Mouse (Mus musculus): ENCODE measurements around the gene Aloxe3. TPM values are rescaled to one million over a fixed set of nuclear protein-coding genes. Genes with fewer than 3 reads are reported as not detected.

Gene Aloxe3
- total and polyA plus RNA-seq, 3 experiments: 0.13 TPM; not detected in 2

DNA sequence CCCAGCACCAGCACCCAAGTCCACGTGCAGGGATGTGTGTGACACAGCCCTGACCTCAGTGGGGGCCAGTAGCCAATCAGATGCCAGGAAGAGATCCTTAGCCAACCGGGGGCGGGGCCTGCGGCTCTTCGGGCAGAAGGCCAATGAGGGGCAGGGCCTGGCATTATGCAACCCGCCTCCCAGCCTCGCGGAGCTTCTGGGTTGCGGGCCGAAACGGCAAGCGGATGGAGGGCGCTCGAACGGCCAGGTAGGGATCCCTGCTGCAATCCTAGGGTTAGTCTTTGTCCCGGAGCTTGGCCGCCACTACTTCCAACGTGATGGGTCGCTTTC is 27.0 kb upstream of the Aloxe3 start (continued):
- TF ChIP-seq MYC (IDR thresholded peaks at IDR 0.05; ENCODE audit: low read depth, low read length): peak; percentile 92

- H3K27me3 ChIP-seq (ENCODE audit: control insufficient read depth in 1 of 2, insufficient read depth in 2 of 2, low read length in 2 of 2): no peaks in the 10 kb centered on the region
- peak overlapping the region; percentile 63 to 86 for H3K4me3 ChIP-seq (ENCODE audit: control insufficient read depth in 1 of 2, insufficient read depth in 1 of 2, low read depth in 2 of 2, low read length in 2 of 2)
- H3K27ac ChIP-seq (ENCODE audit: control insufficient read depth, low read depth, low read length): peak overlapping the region; percentile 70
- H3K79me2 ChIP-seq (ENCODE audit: control insufficient read depth, insufficient read depth, low read length, poor library complexity): peaks cover 17% of the 10 kb centered on the region
- no peak for DNase-seq (ENCODE audit: low read depth, low spot score)
- peak overlapping the region; percentile 68 for H3K9ac ChIP-seq (ENCODE audit: control insufficient read depth, low read depth, low read length, poor library complexity, severe bottlenecking)
- peaks cover 0 to 12% of the 10 kb centered on the region in 2 experiments; a peak in 2 of 4 replicates for H3K36me3 ChIP-seq (ENCODE audit: control insufficient read depth in 1 of 2, insufficient read depth in 2 of 2, low read length in 2 of 2)
- H3K9me3 ChIP-seq (replicated peaks; ENCODE audit: insufficient read depth, low read length): no peaks in the 10 kb centered on the region
- peaks cover 17 to 21% of the 10 kb centered on the region in 2 experiments for H3K4me1 ChIP-seq (ENCODE audit: control insufficient read depth in 1 of 2, insufficient read depth in 2 of 2, low read length in 2 of 2)
- no peak for TF ChIP-seq POLR2AphosphoS5 (IDR thresholded peaks at IDR 0.05; ENCODE audit: borderline replicate concordance, low read depth, low read length)
- no peak for TF ChIP-seq MEF2A (IDR thresholded peaks at IDR 0.05; ENCODE audit: extremely low read depth, insufficient replicate concordance, low read depth, low read length, poor library complexity, severe bottlenecking)
- no peak for TF ChIP-seq ZNF384 (IDR thresholded peaks at IDR 0.05; ENCODE audit: low read depth, low read length)
- no peak for TF ChIP-seq ZC3H11A (IDR thresholded peaks at IDR 0.05; ENCODE audit: low read depth, low read length)
- no peak for TF ChIP-seq CHD2 (IDR thresholded peaks at IDR 0.05; ENCODE audit: low read length)
- TF ChIP-seq POLR2A (IDR thresholded peaks at IDR 0.05; ENCODE audit: control insufficient read depth in 1 of 2, insufficient read depth in 1 of 2, low read depth in 1 of 2, low read length in 2 of 2, poor library complexity in 1 of 2): no peak
- TF ChIP-seq RAD21 (IDR thresholded peaks at IDR 0.05; ENCODE audit: low read depth, low read length): no peak
- TF ChIP-seq GATA1 (IDR thresholded peaks at IDR 0.05; ENCODE audit: low read depth, low read length): no peak
- peak; percentile 88; the same call in 1 of the 2 replicates for TF ChIP-seq CHD1 (IDR thresholded peaks at IDR 0.05; ENCODE audit: low read depth, low read length)
- peak; percentile 44; the same call in 1 of the 2 replicates for TF ChIP-seq MAX (IDR thresholded peaks at IDR 0.05; ENCODE audit: low read length)
- TF ChIP-seq ETS1 (IDR thresholded peaks at IDR 0.05; ENCODE audit: low read depth, low read length): peak; percentile 28; the same call in 1 of the 2 replicates
- TF ChIP-seq TBP (IDR thresholded peaks at IDR 0.05; ENCODE audit: low read depth, low read length): no peak
- TF ChIP-seq JUND (IDR thresholded peaks at IDR 0.05; ENCODE audit: low read depth, low read length): no peak
- no peak for TF ChIP-seq KAT2A (conservative IDR thresholded peaks at IDR 0.05; ENCODE audit: low read depth, low read length)
- TF ChIP-seq GABPA (IDR thresholded peaks at IDR 0.05; ENCODE audit: low read depth, low read length): no peak
- 0 out of 4 replicates have a peak, but pooled peaks have one; percentile 11 to 16 for TF ChIP-seq EP300 (IDR thresholded peaks at IDR 0.05; ENCODE audit: low read depth in 1 of 2, low read length in 2 of 2)
- no peak for TF ChIP-seq TAL1 (IDR thresholded peaks at IDR 0.05; ENCODE audit: low read length)
- TF ChIP-seq CTCF (IDR thresholded peaks at IDR 0.05 in 2 of 3, conservative IDR thresholded peaks at IDR 0.05 in 1 of 3; ENCODE audit: control insufficient read depth in 1 of 3, insufficient read depth in 1 of 3, low read depth in 2 of 3, low read length in 3 of 3, poor library complexity in 1 of 3, severe bottlenecking in 1 of 3): no peak
- TF ChIP-seq SMC3 (IDR thresholded peaks at IDR 0.05; ENCODE audit: low read depth, low read length): no peak
- no peak for TF ChIP-seq USF2 (IDR thresholded peaks at IDR 0.05; ENCODE audit: borderline replicate concordance in 1 of 2, insufficient read depth in 1 of 2, low read depth in 1 of 2, low read length in 2 of 2)
- no peak for TF ChIP-seq NRF1 (IDR thresholded peaks at IDR 0.05; ENCODE audit: insufficient read depth, low read depth, low read length, poor library complexity, severe bottlenecking)
- TF ChIP-seq UBTF (IDR thresholded peaks at IDR 0.05; ENCODE audit: borderline replicate concordance, insufficient read depth, low read depth, low read length): no peak
- no peak for TF ChIP-seq SIN3A (IDR thresholded peaks at IDR 0.05; ENCODE audit: low read length)
- 0 out of 2 replicates have a peak, but pooled peaks have one; percentile 31 for TF ChIP-seq MYC (IDR thresholded peaks at IDR 0.05; ENCODE audit: low read depth, low read length)
- no peak for TF ChIP-seq ELF1 (IDR thresholded peaks at IDR 0.05; ENCODE audit: low read depth, low read length)
- no peak for TF ChIP-seq NELFE (IDR thresholded peaks at IDR 0.05; ENCODE audit: low read depth, low read length)
- TF ChIP-seq ZMIZ1 (IDR thresholded peaks at IDR 0.05; ENCODE audit: low read depth, low read length): no peak
- TF ChIP-seq BHLHE40 (IDR thresholded peaks at IDR 0.05; ENCODE audit: borderline replicate concordance, low read depth, low read length): no peak
- no peak for TF ChIP-seq POLR2AphosphoS2 (IDR thresholded peaks at IDR 0.05; ENCODE audit: low read length)
- TF ChIP-seq USF1 (IDR thresholded peaks at IDR 0.05; ENCODE audit: low read depth, low read length): 0 out of 2 replicates have a peak, but pooled peaks have one; percentile 10
- 0 out of 2 replicates have a peak, but pooled peaks have one; percentile 13 for TF ChIP-seq MAZ (IDR thresholded peaks at IDR 0.05; ENCODE audit: low read depth, low read length)
- no peak for TF ChIP-seq TCF12 (IDR thresholded peaks at IDR 0.05; ENCODE audit: low read depth, low read length)
- TF ChIP-seq MYB (IDR thresholded peaks at IDR 0.05; ENCODE audit: low read depth, low read length): no peak
- no peak for TF ChIP-seq ZKSCAN1 (IDR thresholded peaks at IDR 0.05; ENCODE audit: low read depth, low read length)
These were observed 26.4 kb upstream of the Aloxe3 start for GRCm38 (mm10) chr11:69099177-69099914.
